Mouse (Mus musculus) E14TG2a.4 (cell line): ENCODE data around the gene Gm20388.

Experiments used
- CTCF ChIP-seq: conservative IDR thresholded peaks from 2 replicates; pipeline ENCODE4 v1.5.1; 2014; ENCODE audit warnings: low read length
- POU5F1 ChIP-seq: IDR thresholded peaks from 2 replicates; pipeline ENCODE4 v1.6.1; 2014; ENCODE audit warnings: low read length, borderline replicate concordance

DNA sequence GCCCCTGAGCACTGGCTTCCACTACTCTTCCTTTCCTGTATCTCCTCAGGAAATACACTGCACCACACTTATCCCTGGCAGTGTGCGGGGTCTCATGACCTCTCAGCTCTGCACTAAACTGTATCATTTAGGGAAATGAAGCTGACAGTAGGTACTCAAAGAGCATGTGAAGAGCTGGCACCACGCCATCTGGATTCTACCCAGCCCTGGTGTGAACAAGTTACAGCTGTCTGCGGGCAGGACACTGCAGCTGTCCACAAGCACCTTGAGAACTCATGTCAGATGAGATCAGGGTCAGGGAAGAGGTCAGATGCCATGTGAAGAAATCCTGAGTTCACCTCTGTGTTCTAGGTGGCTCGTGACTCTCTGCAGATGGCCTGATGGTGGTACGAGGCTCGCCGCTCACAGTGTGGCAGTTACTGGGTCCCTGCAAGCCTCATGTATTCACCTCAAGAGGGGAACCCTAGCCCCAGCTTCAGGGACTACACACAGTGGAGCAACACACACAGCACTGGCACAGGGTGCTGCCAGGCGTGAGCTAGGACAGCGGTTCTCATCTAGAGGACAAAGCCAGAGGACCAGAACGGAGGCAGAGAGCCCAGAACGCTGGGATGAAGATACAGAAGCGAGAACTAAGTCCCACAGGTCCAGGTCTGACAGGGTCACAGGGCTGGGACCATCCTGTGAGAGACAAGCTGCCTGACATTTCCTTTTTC lies 1710.3 kb downstream of the Gm20388 start:
- no peak for TF ChIP-seq POU5F1
- no peak for TF ChIP-seq CTCF
